Comparison of ENCODE assay signal across 13 mouse cellular contexts in genomic region chrX:37908581-37908980, GRCm38 (mm10). TPM values are rescaled to one million over a fixed set of nuclear protein-coding genes. Genes with fewer than 3 reads are reported as not detected.
DNase-seq lines count a peak whose midpoint lies in the region; ATAC-seq lines count a peak whose summit lies in the region.
"Had no signal": no experiment of that assay in that cellular context is flagged by ENCODE, and none has a peak within 500 bp of the region (broad histone marks: within the 10 kb centered on the region; RNA-seq: fewer than 3 reads in every experiment).

No protein-coding gene starts in this region.

- H3K4me2 ChIP-seq in hindbrain, embryonic 14.5 days (replicated peaks): no peak overlapping the region
- no peak overlapping the region for H3K4me2 ChIP-seq in midbrain, embryonic 14.5 days (ENCODE audit: low read length)
- no peak overlapping the region for H3K4me2 ChIP-seq in midbrain, embryonic 13.5 days (replicated peaks)
- H3K4me2 ChIP-seq: liver, embryonic 13.5 days; neural tube, embryonic 13.5 days had no signal

- no peaks in the 10 kb centered on the region for H3K36me3 ChIP-seq in hindbrain, embryonic 10.5 days
- no peaks in the 10 kb centered on the region for H3K36me3 ChIP-seq in hindbrain, embryonic 14.5 days (replicated peaks; ENCODE audit: control insufficient read depth, insufficient read depth)
- no peaks in the 10 kb centered on the region for H3K36me3 ChIP-seq in midbrain, embryonic 14.5 days (ENCODE audit: control insufficient read depth, insufficient read depth, low read length)
- no peaks in the 10 kb centered on the region for H3K36me3 ChIP-seq in midbrain, embryonic 13.5 days
- H3K36me3 ChIP-seq: liver, embryonic 13.5 days; neural tube, embryonic 13.5 days had no signal

- peak; percentile 3 for DNase-seq in hindbrain, embryonic 10.5 days (ENCODE audit: low spot score)
- no peak for DNase-seq in hindbrain, embryonic 14.5 days (ENCODE audit: low spot score)
- peak; percentile 0 for DNase-seq in midbrain, embryonic 14.5 days
- peak; percentile 59 for DNase-seq in ZHBTc4 (ENCODE audit: low read depth, low spot score)
- DNase-seq in mesoderm, embryonic 11.5 days (ENCODE audit: low read depth, low spot score): peak; percentile 4
- no peak for DNase-seq in cerebellum, adult 9-11 months
- no peak for DNase-seq in urinary bladder, postnatal 36 days (ENCODE audit: low spot score in 2 of 2)
- DNase-seq: heart, adult 18-20 months; liver, embryonic 13.5 days; right cerebral cortex, postnatal 4 days; thymus, adult 2 months had no signal

- H3K9ac ChIP-seq in hindbrain, embryonic 14.5 days: no peak overlapping the region
- H3K9ac ChIP-seq in midbrain, embryonic 14.5 days (replicated peaks; ENCODE audit: low read length): no peak overlapping the region
- no peak overlapping the region for H3K9ac ChIP-seq in midbrain, embryonic 13.5 days (replicated peaks)
- H3K9ac ChIP-seq: liver, embryonic 13.5 days; neural tube, embryonic 13.5 days had no signal

- ATAC-seq in hindbrain, embryonic 14.5 days (ENCODE audit: low FRiP score): no peak
- ATAC-seq in midbrain, embryonic 14.5 days (ENCODE audit: low FRiP score, low TSS enrichment): no peak
- no peak for ATAC-seq in midbrain, embryonic 13.5 days

- H3K4me1 ChIP-seq in hindbrain, embryonic 10.5 days (replicated peaks): no peaks in the 10 kb centered on the region
- H3K4me1 ChIP-seq in hindbrain, embryonic 14.5 days (replicated peaks; ENCODE audit: control insufficient read depth, insufficient read depth, low read length): no peaks in the 10 kb centered on the region
- no peaks in the 10 kb centered on the region for H3K4me1 ChIP-seq in midbrain, embryonic 14.5 days (ENCODE audit: control insufficient read depth, insufficient read depth, low read length)
- H3K4me1 ChIP-seq in midbrain, embryonic 13.5 days (replicated peaks): no peaks in the 10 kb centered on the region
- H3K4me1 ChIP-seq: liver, embryonic 13.5 days; neural tube, embryonic 13.5 days had no signal

- H3K27ac ChIP-seq in hindbrain, embryonic 10.5 days: no peak overlapping the region
- H3K27ac ChIP-seq in hindbrain, embryonic 14.5 days: no peak overlapping the region
- H3K27ac ChIP-seq in midbrain, embryonic 14.5 days (replicated peaks; ENCODE audit: low read depth, low read length): no peak overlapping the region
- H3K27ac ChIP-seq in midbrain, embryonic 13.5 days: no peak overlapping the region
- H3K27ac ChIP-seq: liver, embryonic 13.5 days; neural tube, embryonic 13.5 days had no signal

- H3K27me3 ChIP-seq in hindbrain, embryonic 10.5 days (ENCODE audit: insufficient read depth, poor library complexity, severe bottlenecking): no peaks in the 10 kb centered on the region
- no peaks in the 10 kb centered on the region for H3K27me3 ChIP-seq in hindbrain, embryonic 14.5 days (ENCODE audit: control insufficient read depth, insufficient read depth, low read length)
- no peaks in the 10 kb centered on the region for H3K27me3 ChIP-seq in midbrain, embryonic 14.5 days (ENCODE audit: control insufficient read depth, insufficient read depth, low read length)
- H3K27me3 ChIP-seq in midbrain, embryonic 13.5 days: no peaks in the 10 kb centered on the region
- H3K27me3 ChIP-seq: liver, embryonic 13.5 days; neural tube, embryonic 13.5 days had no signal

- no peak overlapping the region for H3K4me3 ChIP-seq in hindbrain, embryonic 10.5 days
- no peak overlapping the region for H3K4me3 ChIP-seq in hindbrain, embryonic 14.5 days (replicated peaks; ENCODE audit: low read length)
- no peak overlapping the region for H3K4me3 ChIP-seq in midbrain, embryonic 14.5 days (replicated peaks; ENCODE audit: low read depth, low read length)
- no peak overlapping the region for H3K4me3 ChIP-seq in midbrain, embryonic 13.5 days (replicated peaks)
- H3K4me3 ChIP-seq: liver, embryonic 13.5 days; neural tube, embryonic 13.5 days had no signal

- WGBS in hindbrain, embryonic 10.5 days: 51% methylated on average over 7 of the region's 7 CpGs
- 52% methylated on average over 7 of the region's 7 CpGs for WGBS in hindbrain, embryonic 14.5 days
- WGBS in midbrain, embryonic 14.5 days: 58% methylated on average over 7 of the region's 7 CpGs
- WGBS in midbrain, embryonic 13.5 days: 50% methylated on average over 7 of the region's 7 CpGs

- H3K9me3 ChIP-seq in hindbrain, embryonic 10.5 days: no peaks in the 10 kb centered on the region
- no peaks in the 10 kb centered on the region for H3K9me3 ChIP-seq in hindbrain, embryonic 14.5 days (ENCODE audit: control insufficient read depth, low read length)
- no peaks in the 10 kb centered on the region for H3K9me3 ChIP-seq in midbrain, embryonic 14.5 days (ENCODE audit: control insufficient read depth, low read length)
- H3K9me3 ChIP-seq in midbrain, embryonic 13.5 days: no peaks in the 10 kb centered on the region
- H3K9me3 ChIP-seq: liver, embryonic 13.5 days; neural tube, embryonic 13.5 days had no signal

RNA-seq across cellular contexts. Expression of gene Rhox9, which starts 7.0 kb away (rescaled TPM):
- not detected in 2 replicates for polyA plus RNA-seq in hindbrain, embryonic 10.5 days (2016; fragmentation: Nextera tagmentation; extraction: Ambion mirVana)
- polyA plus RNA-seq in hindbrain, embryonic 14.5 days (2014; fragmentation: Nextera tagmentation; extraction: Ambion mirVana): not detected in 2 replicates
- polyA plus RNA-seq in midbrain, embryonic 14.5 days (2014; fragmentation: Nextera tagmentation; extraction: Ambion mirVana): not detected in 2 replicates
- polyA plus RNA-seq in midbrain, embryonic 13.5 days (2015; fragmentation: Nextera tagmentation; extraction: Ambion mirVana): not detected in 2 replicates
- polyA plus RNA-seq: liver, embryonic 13.5 days; neural tube, embryonic 13.5 days; thymus, adult 2 months had no signal

RNA-seq across cellular contexts. Expression of gene Rhox7b, which starts 11.5 kb away (rescaled TPM):
- not detected in 2 replicates for polyA plus RNA-seq in hindbrain, embryonic 10.5 days (2016; fragmentation: Nextera tagmentation; extraction: Ambion mirVana)
- not detected in 2 replicates for polyA plus RNA-seq in hindbrain, embryonic 14.5 days (2014; fragmentation: Nextera tagmentation; extraction: Ambion mirVana)
- polyA plus RNA-seq in midbrain, embryonic 14.5 days (2014; fragmentation: Nextera tagmentation; extraction: Ambion mirVana): not detected in 2 replicates
- not detected in 2 replicates for polyA plus RNA-seq in midbrain, embryonic 13.5 days (2015; fragmentation: Nextera tagmentation; extraction: Ambion mirVana)
- polyA plus RNA-seq: liver, embryonic 13.5 days; neural tube, embryonic 13.5 days; thymus, adult 2 months had no signal

RNA-seq across cellular contexts. Expression of gene Rhox8, which starts 29.8 kb away (rescaled TPM):
- not detected in 2 replicates for polyA plus RNA-seq in hindbrain, embryonic 10.5 days (2016; fragmentation: Nextera tagmentation; extraction: Ambion mirVana)
- not detected in 2 replicates for polyA plus RNA-seq in hindbrain, embryonic 14.5 days (2014; fragmentation: Nextera tagmentation; extraction: Ambion mirVana)
- 0.30 TPM in 1 of 2 replicates, not detected in the other for polyA plus RNA-seq in midbrain, embryonic 14.5 days (2014; fragmentation: Nextera tagmentation; extraction: Ambion mirVana)
- not detected in 2 replicates for polyA plus RNA-seq in midbrain, embryonic 13.5 days (2015; fragmentation: Nextera tagmentation; extraction: Ambion mirVana)
- polyA plus RNA-seq: liver, embryonic 13.5 days; neural tube, embryonic 13.5 days; thymus, adult 2 months had no signal

Comparison
In these comparisons a context has a peak if more than half of its experiments do, and no peak if none do; other contexts are left out.
1. DNase-seq: peak in hindbrain, embryonic 10.5 days (single experiment), midbrain, embryonic 14.5 days (single experiment), ZHBTc4 (single experiment) and mesoderm, embryonic 11.5 days (single experiment); none in hindbrain, embryonic 14.5 days (single experiment), cerebellum, adult 9-11 months (single experiment) and urinary bladder, postnatal 36 days (0 of 2).